Mouse (Mus musculus): Measurements from ENCODE around the gene Gtf2h1. TPM values are rescaled to one million over a fixed set of nuclear protein-coding genes. Genes with fewer than 3 reads are reported as not detected.

Gene Gtf2h1
- polyA plus RNA-seq, 2 experiments = 13.4 to 27.8 TPM

DNA sequence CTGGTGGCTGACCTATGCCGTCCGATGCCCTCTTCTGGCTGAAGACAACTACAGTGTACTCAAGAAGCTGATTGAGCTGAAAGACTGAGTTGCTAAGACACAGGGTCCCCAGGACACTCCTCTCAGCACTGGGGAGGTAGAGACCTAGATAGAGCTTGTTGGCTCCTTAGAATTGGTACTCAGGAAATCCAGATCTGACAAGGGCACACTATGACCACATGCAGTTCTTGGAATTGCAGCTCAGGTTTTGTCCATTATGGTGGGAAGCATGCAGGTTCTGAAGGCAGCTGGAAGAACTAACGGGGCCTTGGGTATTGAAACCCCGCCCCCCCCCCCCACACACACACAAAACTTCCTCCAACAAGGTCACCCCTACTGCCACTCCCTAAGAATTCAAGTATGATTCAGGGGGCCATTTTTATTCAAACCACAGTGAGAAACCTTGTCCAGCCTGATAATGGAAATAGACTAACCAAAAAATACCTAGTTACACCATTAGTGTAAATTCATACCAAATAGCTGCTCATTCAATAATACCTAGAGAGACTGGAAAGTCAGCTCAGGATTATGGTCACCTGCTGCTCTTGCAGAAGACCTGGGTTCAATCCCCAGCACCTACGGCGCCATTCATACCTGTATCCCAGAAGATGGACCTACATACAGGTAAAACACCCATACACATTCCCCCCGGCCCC lies 60.1 kb downstream of the Gtf2h1 start:
- H3K9ac ChIP-seq (replicated peaks) = no peak overlapping the region
- peaks cover 39% of the 10 kb centered on the region for H3K36me3 ChIP-seq (replicated peaks; ENCODE audit: control insufficient read depth, insufficient read depth, low read depth)
- no peak overlapping the region for H3K27ac ChIP-seq
- DNase-seq (ENCODE audit: low read depth in 3 of 3, low spot score in 3 of 3) = no peak
- H3K9me3 ChIP-seq (ENCODE audit: control insufficient read depth, low read length) = no peaks in the 10 kb centered on the region
- WGBS (ENCODE audit: insufficient replicate concordance) = 63% methylated on average over 7 of the region's 7 CpGs
- no peak overlapping the region for H3K4me3 ChIP-seq (ENCODE audit: insufficient read depth in 1 of 2, low read depth in 2 of 2, low read length in 2 of 2)
- no peaks in the 10 kb centered on the region for H3K4me1 ChIP-seq (replicated peaks; ENCODE audit: control insufficient read depth in 2 of 2, insufficient read depth in 2 of 2, low read length in 1 of 2)
- no peaks in the 10 kb centered on the region for H3K27me3 ChIP-seq (ENCODE audit: control insufficient read depth, insufficient read depth, low read length)
- TF ChIP-seq CTCF (IDR thresholded peaks at IDR 0.05; ENCODE audit: low read depth) (no peak), EP300 (IDR thresholded peaks at IDR 0.05; ENCODE audit: low read depth) (no peak)
- H3K4me2 ChIP-seq (ENCODE audit: low read depth) = no peak overlapping the region
- ATAC-seq (ENCODE audit: insufficient read depth) = peak; percentile 26; the same call in 1 of the 2 replicates

DNA sequence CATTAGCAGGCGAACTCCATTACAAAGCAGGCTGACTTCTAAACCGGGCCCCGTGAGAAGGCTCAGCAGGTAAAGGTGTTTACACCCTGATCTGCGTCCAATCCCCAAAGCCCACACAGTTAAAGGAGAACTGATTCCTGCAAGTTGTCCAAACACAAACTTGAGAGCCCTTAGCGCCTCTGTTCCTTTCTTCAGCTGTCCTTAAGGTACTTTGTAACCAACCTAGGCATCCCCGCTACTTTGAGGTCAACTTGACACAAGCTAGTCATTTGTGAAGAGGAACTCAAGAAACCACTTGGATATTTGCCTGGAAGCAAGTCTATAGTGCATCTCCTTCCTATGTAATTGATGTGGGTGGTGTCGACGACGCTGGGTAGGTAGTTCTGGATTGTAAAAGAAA lies 61.5 kb downstream of the Gtf2h1 start:
- whole genome bisulfite sequencing (ENCODE audit: insufficient replicate concordance) = 66% methylated on average over 9 of the region's 9 CpGs
- Histone ChIP-seq H3K27me3 (ENCODE audit: control insufficient read depth, insufficient read depth, low read length) (no peaks in the 10 kb centered on the region), H3K27ac (no peak overlapping the region), H3K4me3 (ENCODE audit: insufficient read depth in 1 of 2, low read depth in 2 of 2, low read length in 2 of 2) (no peak overlapping the region), H3K9ac (replicated peaks) (no peak overlapping the region), H3K36me3 (replicated peaks; ENCODE audit: control insufficient read depth, insufficient read depth, low read depth) (peaks cover 26% of the 10 kb centered on the region), H3K4me2 (ENCODE audit: low read depth) (no peak overlapping the region), H3K4me1 (replicated peaks; ENCODE audit: control insufficient read depth in 2 of 2, insufficient read depth in 2 of 2, low read length in 1 of 2) (no peaks in the 10 kb centered on the region), H3K9me3 (ENCODE audit: control insufficient read depth, low read length) (no peaks in the 10 kb centered on the region)
- TF ChIP-seq EP300 (IDR thresholded peaks at IDR 0.05; ENCODE audit: low read depth) (no peak), CTCF (IDR thresholded peaks at IDR 0.05; ENCODE audit: low read depth) (no peak)
- ATAC-seq (ENCODE audit: insufficient read depth) = no peak
- DNase-seq (ENCODE audit: low read depth in 3 of 3, low spot score in 3 of 3) = no peak

DNA sequence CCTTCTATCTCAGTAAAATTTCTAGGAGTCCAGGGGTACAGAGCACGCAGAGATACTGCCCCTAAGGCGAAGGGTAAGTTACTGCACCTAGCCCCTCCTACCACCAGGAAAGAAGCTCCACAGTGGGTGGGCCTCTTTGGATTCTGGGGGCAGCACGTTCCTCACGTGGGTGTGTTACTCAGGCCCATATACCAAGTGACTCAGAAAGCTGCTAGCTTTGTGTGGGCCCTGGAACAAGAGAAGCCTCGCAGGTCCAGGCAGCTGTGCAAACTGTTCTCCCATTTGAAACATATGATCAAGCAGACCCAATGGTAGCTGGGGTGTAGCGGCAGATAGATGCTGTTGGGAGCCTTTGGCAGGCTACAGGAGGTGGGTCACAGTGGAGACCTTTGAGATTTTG lies 63.1 kb downstream of the Gtf2h1 start:
- TF ChIP-seq CTCF (IDR thresholded peaks at IDR 0.05; ENCODE audit: low read depth) (no peak), EP300 (IDR thresholded peaks at IDR 0.05; ENCODE audit: low read depth) (no peak)
- DNase-seq (ENCODE audit: low read depth in 3 of 3, low spot score in 3 of 3) (no peak), ATAC-seq (ENCODE audit: insufficient read depth) (no peak)
- Histone ChIP-seq H3K36me3 (replicated peaks; ENCODE audit: control insufficient read depth, insufficient read depth, low read depth) (peaks cover 14% of the 10 kb centered on the region), H3K4me2 (ENCODE audit: low read depth) (no peak overlapping the region), H3K9ac (replicated peaks) (no peak overlapping the region), H3K4me3 (ENCODE audit: insufficient read depth in 1 of 2, low read depth in 2 of 2, low read length in 2 of 2) (no peak overlapping the region), H3K27me3 (ENCODE audit: control insufficient read depth, insufficient read depth, low read length) (no peaks in the 10 kb centered on the region), H3K27ac (no peak overlapping the region), H3K4me1 (replicated peaks; ENCODE audit: control insufficient read depth in 2 of 2, insufficient read depth in 2 of 2, low read length in 1 of 2) (no peaks in the 10 kb centered on the region), H3K9me3 (ENCODE audit: control insufficient read depth, low read length) (no peaks in the 10 kb centered on the region)
- WGBS (ENCODE audit: insufficient replicate concordance) = 50% methylated on average over 6 of the region's 6 CpGs

DNA sequence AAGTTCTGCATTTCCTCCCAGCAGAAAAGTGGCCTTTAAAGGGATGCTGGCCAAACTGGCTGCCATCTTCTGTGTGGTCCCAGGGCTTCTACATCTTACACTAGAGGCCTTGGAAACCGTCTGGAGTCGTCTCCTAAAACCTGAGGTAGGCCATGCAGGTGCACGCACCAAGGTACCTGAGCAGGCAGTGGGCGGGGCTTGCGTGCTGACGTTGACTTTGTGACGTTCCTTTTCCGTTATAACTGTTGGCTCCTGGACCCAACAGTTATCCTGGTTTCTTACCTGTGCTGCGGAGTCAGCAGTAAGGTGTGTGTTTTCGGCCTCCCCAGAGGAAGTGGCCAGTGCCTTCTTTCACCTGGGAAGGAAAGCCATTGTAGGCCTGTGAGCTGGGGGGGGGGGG lies 65.1 kb downstream of the Gtf2h1 start, which contains the start of gene Ldhc:
Ldhc (plus strand) TSS at position 208 of the 400 bp plus-strand sequence.
- H3K4me1 ChIP-seq (replicated peaks; ENCODE audit: control insufficient read depth in 2 of 2, insufficient read depth in 2 of 2, low read length in 1 of 2) = no peaks in the 10 kb centered on the region
- ATAC-seq (ENCODE audit: insufficient read depth) (no peak), DNase-seq (ENCODE audit: low read depth in 3 of 3, low spot score in 3 of 3) (no peak)
- 48% methylated on average over 10 of the region's 10 CpGs for WGBS (ENCODE audit: insufficient replicate concordance)
- no peaks in the 10 kb centered on the region for H3K27me3 ChIP-seq (ENCODE audit: control insufficient read depth, insufficient read depth, low read length)
- no peak within 1 kb of the TSS for H3K4me3 ChIP-seq (ENCODE audit: insufficient read depth in 1 of 2, low read depth in 2 of 2, low read length in 2 of 2)
- H3K9ac ChIP-seq (replicated peaks) = no peak within 1 kb of the TSS
- no peaks in the 10 kb centered on the region for H3K36me3 ChIP-seq (replicated peaks; ENCODE audit: control insufficient read depth, insufficient read depth, low read depth)
- TF ChIP-seq CTCF (IDR thresholded peaks at IDR 0.05; ENCODE audit: low read depth) (no peak), EP300 (IDR thresholded peaks at IDR 0.05; ENCODE audit: low read depth) (no peak)
- no peak within 1 kb of the TSS for H3K27ac ChIP-seq
- no peaks in the 10 kb centered on the region for H3K9me3 ChIP-seq (ENCODE audit: control insufficient read depth, low read length)
- H3K4me2 ChIP-seq (ENCODE audit: low read depth) = no peak within 1 kb of the TSS

DNA sequence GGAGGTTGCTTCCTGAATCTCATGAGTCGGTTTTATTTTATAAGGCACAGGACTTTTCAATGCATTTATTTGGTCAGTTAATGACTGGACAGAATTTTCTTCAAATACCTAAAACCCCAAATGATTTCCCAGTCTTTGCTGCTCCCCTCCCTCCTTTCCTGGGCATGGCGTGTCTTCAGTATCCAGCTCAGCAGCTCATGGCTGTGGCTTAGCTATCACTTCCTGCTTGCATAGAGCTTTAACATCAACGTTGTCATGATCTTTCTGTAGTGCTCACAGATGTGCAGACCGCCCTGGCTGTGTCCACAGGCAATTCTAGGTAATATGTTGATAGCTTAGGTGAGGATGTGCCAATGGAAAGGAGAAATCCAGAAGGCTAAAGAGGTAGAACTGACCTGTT lies 76.1 kb downstream of the Gtf2h1 start:
- H3K4me1 ChIP-seq (replicated peaks; ENCODE audit: control insufficient read depth in 2 of 2, insufficient read depth in 2 of 2, low read length in 1 of 2) = peaks cover 0 to 3% of the 10 kb centered on the region in 2 experiments; a peak in 1 of 4 replicates
- H3K4me2 ChIP-seq (ENCODE audit: low read depth) = no peak overlapping the region
- H3K27ac ChIP-seq = no peak overlapping the region
- TF ChIP-seq CTCF (IDR thresholded peaks at IDR 0.05; ENCODE audit: low read depth) (no peak), EP300 (IDR thresholded peaks at IDR 0.05; ENCODE audit: low read depth) (no peak)
- no peaks in the 10 kb centered on the region for H3K9me3 ChIP-seq (ENCODE audit: control insufficient read depth, low read length)
- no peak overlapping the region for H3K9ac ChIP-seq (replicated peaks)
- ATAC-seq (ENCODE audit: insufficient read depth) = no peak
- H3K4me3 ChIP-seq (ENCODE audit: insufficient read depth in 1 of 2, low read depth in 2 of 2, low read length in 2 of 2) = no peak overlapping the region
- H3K36me3 ChIP-seq (replicated peaks; ENCODE audit: control insufficient read depth, insufficient read depth, low read depth) = no peaks in the 10 kb centered on the region
- WGBS (ENCODE audit: insufficient replicate concordance) = 18% methylated on average over 4 of the region's 4 CpGs
- no peaks in the 10 kb centered on the region for H3K27me3 ChIP-seq (ENCODE audit: control insufficient read depth, insufficient read depth, low read length)
- DNase-seq (ENCODE audit: low read depth in 3 of 3, low spot score in 3 of 3) = no peak

Other genes with a start within 250 kb of the Gtf2h1 start
- 2.2 and 3.3 TPM in 2 replicates for gene Sergef, start 156.3 kb upstream of the Gtf2h1 start, polyA plus RNA-seq (2012; rRNA removed)
- 5.5 and 5.9 TPM in 2 replicates for gene Sergef, start 156.3 kb upstream of the Gtf2h1 start, polyA plus RNA-seq (2014; fragmentation: Nextera tagmentation; extraction: Ambion mirVana)
- gene Tph1, start 123.6 kb upstream of the Gtf2h1 start, polyA plus RNA-seq (2012; rRNA removed) = not detected in 2 replicates
- not detected in 2 replicates for gene Tph1, start 123.6 kb upstream of the Gtf2h1 start, polyA plus RNA-seq (2014; fragmentation: Nextera tagmentation; extraction: Ambion mirVana)
- gene Saal1, start 85.4 kb upstream of the Gtf2h1 start, polyA plus RNA-seq (2012; rRNA removed) = 4.4 and 6.6 TPM in 2 replicates
- 15.1 and 17.6 TPM in 2 replicates for gene Saal1, start 85.4 kb upstream of the Gtf2h1 start, polyA plus RNA-seq (2014; fragmentation: Nextera tagmentation; extraction: Ambion mirVana)
- gene Saa3, start 80.4 kb upstream of the Gtf2h1 start, polyA plus RNA-seq (2012; rRNA removed) = 0.37 and 1.0 TPM in 2 replicates
- gene Saa3, start 80.4 kb upstream of the Gtf2h1 start, polyA plus RNA-seq (2014; fragmentation: Nextera tagmentation; extraction: Ambion mirVana) = 2.8 and 3.4 TPM in 2 replicates
- 7.1 and 9.6 TPM in 2 replicates for gene Saa4, start 63.5 kb upstream of the Gtf2h1 start, polyA plus RNA-seq (2012; rRNA removed)
- 5.8 and 5.9 TPM in 2 replicates for gene Saa4, start 63.5 kb upstream of the Gtf2h1 start, polyA plus RNA-seq (2014; fragmentation: Nextera tagmentation; extraction: Ambion mirVana)
- gene Saa1, start 53.1 kb upstream of the Gtf2h1 start, polyA plus RNA-seq (2012; rRNA removed) = not detected in 2 replicates
- not detected in 2 replicates for gene Saa1, start 53.1 kb upstream of the Gtf2h1 start, polyA plus RNA-seq (2014; fragmentation: Nextera tagmentation; extraction: Ambion mirVana)
- not detected in 2 replicates for gene Saa2, start 44.3 kb upstream of the Gtf2h1 start, polyA plus RNA-seq (2012; rRNA removed)
- gene Saa2, start 44.3 kb upstream of the Gtf2h1 start, polyA plus RNA-seq (2014; fragmentation: Nextera tagmentation; extraction: Ambion mirVana) = not detected in 2 replicates
- gene Hps5, start within 50 bp of the Gtf2h1 start, polyA plus RNA-seq (2012; rRNA removed) = 5.3 and 6.3 TPM in 2 replicates
- 4.1 and 4.3 TPM in 2 replicates for gene Hps5, start within 50 bp of the Gtf2h1 start, polyA plus RNA-seq (2014; fragmentation: Nextera tagmentation; extraction: Ambion mirVana)
- 339 and 356 TPM in 2 replicates for gene Ldha, start 45.4 kb downstream of the Gtf2h1 start, polyA plus RNA-seq (2012; rRNA removed)
- 1,026 and 1,104 TPM in 2 replicates for gene Ldha, start 45.4 kb downstream of the Gtf2h1 start, polyA plus RNA-seq (2014; fragmentation: Nextera tagmentation; extraction: Ambion mirVana)
- gene Ldhc, start 65.1 kb downstream of the Gtf2h1 start, polyA plus RNA-seq (2012; rRNA removed) = 0.11 and 0.17 TPM in 2 replicates
- 0.09 and 0.21 TPM in 2 replicates for gene Ldhc, start 65.1 kb downstream of the Gtf2h1 start, polyA plus RNA-seq (2014; fragmentation: Nextera tagmentation; extraction: Ambion mirVana)
- gene Tsg101, start 123.9 kb downstream of the Gtf2h1 start, polyA plus RNA-seq (2012; rRNA removed) = 18.8 and 21.2 TPM in 2 replicates
- 62.1 and 67.3 TPM in 2 replicates for gene Tsg101, start 123.9 kb downstream of the Gtf2h1 start, polyA plus RNA-seq (2014; fragmentation: Nextera tagmentation; extraction: Ambion mirVana)
- gene Uevld, start 162.4 kb downstream of the Gtf2h1 start, polyA plus RNA-seq (2012; rRNA removed) = 2.8 and 3.9 TPM in 2 replicates
- gene Uevld, start 162.4 kb downstream of the Gtf2h1 start, polyA plus RNA-seq (2014; fragmentation: Nextera tagmentation; extraction: Ambion mirVana) = 5.8 and 6.4 TPM in 2 replicates
- gene Gm9999, start 187.5 kb downstream of the Gtf2h1 start, polyA plus RNA-seq (2012; rRNA removed) = not detected in 2 replicates
- not detected in 2 replicates for gene Gm9999, start 187.5 kb downstream of the Gtf2h1 start, polyA plus RNA-seq (2014; fragmentation: Nextera tagmentation; extraction: Ambion mirVana)
- gene Spty2d1, start 212.3 kb downstream of the Gtf2h1 start, polyA plus RNA-seq (2012; rRNA removed) = 3.5 and 5.9 TPM in 2 replicates
- gene Spty2d1, start 212.3 kb downstream of the Gtf2h1 start, polyA plus RNA-seq (2014; fragmentation: Nextera tagmentation; extraction: Ambion mirVana) = 10.1 and 10.4 TPM in 2 replicates